Mouse (Mus musculus) lung, postnatal 0 days (tissue): ENCODE results near the gene Capn10.

Source experiments
- CTCF ChIP-seq: IDR thresholded peaks from 2 replicates; pipeline ENCODE4 v1.5.1; 2016; ENCODE audit warnings: antibody characterized with exemption, mild to moderate bottlenecking
- EP300 ChIP-seq: IDR thresholded peaks from 2 replicates; pipeline ENCODE4 v1.6.1; 2016; ENCODE audit warnings: antibody characterized with exemption, mild to moderate bottlenecking, control low read depth

DNA sequence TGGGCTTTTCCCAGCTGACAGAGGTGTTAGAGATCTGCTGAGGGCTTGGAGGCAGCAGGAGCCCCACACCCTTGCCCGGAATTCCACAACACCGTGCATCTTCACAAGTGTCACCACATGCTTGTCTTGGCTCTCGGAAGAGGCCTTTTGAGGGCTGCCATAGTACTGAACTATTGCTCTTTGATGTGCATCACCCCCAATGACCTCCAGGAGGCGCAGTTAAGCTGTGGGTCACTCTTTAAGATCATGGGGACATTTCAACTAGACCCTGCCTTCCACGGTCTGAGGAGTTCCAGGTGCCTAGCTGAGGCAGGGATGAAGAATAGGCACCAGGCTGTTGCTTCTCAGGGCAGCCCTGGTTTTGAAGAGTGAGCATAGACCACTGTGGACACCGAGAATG is 15.2 kb downstream of the Capn10 start:
- TF ChIP-seq CTCF (peak; percentile 69), EP300 (no peak)
